Mouse (Mus musculus): ENCODE data around the gene Ccdc42.

Gene Ccdc42

DNA sequence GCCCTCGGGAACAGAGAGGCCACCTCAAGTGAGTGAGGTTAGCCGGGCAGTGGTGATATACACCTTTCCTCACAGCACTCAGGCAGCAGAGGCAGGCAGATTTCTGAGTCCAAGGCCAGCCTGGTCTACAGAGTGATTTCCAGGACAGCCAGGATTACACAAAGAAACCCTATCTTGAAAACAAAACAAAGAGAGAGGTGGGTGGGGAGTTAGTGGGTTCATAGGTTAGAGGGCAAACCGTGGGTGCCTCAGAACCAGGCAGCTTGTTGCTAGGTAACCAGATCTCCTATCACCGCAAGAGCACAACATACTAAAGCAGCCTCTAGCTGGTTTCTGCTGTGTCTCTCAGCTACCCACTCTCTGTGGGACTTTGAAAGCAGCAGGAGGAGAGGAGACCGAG, at the start of gene Ccdc42:
Gene Ccdc42, plus strand, starts transcription at position 301 of the 400 bp plus-strand sequence.
- no peak for DNase-seq (ENCODE audit: extremely low read depth, low read depth, low spot score)

DNA sequence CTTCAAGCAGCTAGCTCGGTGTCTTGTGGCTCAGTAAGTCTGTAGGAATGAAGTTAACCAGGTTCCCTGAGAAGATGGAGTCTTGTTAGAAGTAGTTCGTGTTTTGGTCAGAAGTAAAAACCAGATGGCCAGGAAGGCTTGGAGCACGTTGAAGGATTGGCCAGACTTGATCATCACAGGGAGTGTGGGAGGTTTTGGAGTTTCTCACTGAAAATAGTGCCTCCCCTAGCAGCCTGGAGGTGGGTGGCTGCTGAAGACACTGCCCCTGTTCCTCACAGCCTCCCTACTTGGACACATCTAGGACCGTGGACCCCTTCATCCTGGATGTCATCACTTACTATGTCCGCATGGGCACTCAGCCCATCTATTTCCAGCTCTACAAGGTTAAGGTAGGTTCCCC, 47.2 kb upstream of the Ccdc42 start:
- DNase-seq (ENCODE audit: extremely low read depth, low read depth, low spot score), result no peak

DNA sequence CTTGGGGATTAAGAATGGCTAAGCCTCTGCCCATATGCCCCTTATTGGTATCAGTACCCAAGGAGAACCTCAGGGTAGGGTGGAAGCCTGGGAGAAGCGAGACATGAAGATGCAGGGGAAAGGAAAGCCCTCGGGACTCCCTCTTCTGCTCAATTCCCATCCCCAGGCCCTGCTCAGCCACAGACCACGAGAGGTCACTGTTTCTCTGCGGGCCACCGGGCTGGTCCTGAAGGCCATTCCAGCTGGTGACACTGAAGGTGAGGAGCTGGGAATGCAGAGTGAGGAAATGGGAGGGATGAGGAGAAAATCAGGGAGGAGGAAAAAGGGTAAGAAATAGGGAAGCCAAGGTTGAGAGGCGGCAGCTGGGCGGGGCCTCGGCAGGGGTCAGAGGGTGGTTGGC, 42.3 kb upstream of the Ccdc42 start:
- no peak for DNase-seq (ENCODE audit: extremely low read depth, low read depth, low spot score)

DNA sequence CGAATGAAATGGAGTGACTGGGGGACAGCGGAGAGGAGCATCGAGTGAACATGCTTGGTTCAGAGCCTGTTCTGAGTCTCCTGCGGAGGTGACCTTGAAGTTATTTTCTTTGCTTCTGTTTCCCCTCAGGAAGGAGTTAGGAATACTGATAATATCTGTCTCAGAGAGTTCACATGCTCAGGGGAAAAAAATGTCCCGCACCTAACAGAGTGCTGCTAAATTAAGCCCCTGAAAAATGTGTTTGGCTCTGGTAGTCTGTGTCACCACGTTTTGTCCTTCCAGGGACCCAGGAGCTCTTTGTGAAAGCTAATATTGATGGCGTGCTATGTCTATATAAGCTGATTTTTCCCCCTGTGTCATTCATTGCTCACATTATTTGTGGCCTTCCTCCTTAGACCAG, 41.6 kb upstream of the Ccdc42 start:
- DNase-seq (ENCODE audit: extremely low read depth, low read depth, low spot score), result no peak

DNA sequence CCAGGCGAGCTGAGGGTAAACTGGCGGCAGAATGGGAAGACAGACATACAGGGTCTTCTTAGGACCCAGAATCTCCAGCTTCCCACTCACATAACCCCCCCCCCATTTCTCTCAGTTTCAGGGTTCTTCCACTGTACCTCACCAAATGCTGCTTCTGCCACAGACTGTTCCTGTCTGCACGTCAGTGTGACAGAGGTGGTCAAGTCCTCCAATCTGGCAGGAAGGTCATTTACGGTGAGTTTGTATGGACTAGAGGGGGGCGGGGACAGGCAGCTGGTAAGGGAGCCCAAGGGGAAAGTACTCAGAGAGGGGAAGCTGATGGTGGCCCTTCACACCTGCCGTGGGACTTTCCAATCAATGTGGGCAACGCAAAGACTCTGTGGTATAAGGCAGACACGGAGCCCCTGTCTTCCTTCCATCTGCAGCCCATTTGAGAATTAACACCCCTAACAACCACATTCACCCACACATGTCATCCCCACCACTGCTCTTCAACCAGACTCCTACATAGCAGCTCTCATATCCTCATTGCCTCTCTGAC, 41.1 kb upstream of the Ccdc42 start:
- no peak for DNase-seq (ENCODE audit: extremely low read depth, low read depth, low spot score)

DNA sequence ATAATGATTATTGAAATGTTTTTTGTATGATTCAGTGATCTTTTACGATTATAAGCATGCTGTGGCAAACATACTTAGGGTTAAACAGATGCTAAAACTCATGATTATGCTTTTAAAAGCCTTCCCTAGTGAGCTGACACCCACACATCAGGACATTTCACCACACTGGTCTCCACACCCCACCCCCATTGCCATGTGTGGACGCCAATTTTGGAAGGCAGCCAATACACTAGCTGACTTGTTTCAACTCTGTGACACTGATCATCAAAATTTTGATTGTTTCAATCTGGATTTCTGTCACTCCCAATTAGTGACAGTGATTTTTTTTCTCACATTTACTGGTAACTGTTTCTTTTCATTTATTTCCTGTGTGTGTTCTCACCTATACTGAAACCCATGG, 39.3 kb upstream of the Ccdc42 start:
- DNase-seq (ENCODE audit: extremely low read depth, low read depth, low spot score), result no peak

DNA sequence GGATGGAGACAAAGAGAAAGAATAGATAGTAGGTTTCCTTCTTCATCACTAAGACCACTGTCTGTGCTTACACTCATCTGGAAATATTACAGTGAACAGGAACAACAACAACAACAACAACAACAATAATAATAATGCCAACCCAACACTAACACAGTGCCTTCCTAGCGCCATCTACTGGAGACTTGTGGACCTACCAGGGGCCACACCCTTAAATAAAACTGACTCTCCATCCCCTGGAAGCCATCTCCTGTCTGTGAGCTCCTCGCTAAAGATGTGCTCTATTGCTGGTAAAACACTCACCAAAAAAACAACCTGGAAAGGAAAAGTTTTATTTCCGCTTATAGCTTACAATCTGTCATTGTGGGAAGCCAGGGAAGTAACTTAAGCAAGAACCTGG, 37.2 kb upstream of the Ccdc42 start:
- DNase-seq (ENCODE audit: extremely low read depth, low read depth, low spot score), result no peak

DNA sequence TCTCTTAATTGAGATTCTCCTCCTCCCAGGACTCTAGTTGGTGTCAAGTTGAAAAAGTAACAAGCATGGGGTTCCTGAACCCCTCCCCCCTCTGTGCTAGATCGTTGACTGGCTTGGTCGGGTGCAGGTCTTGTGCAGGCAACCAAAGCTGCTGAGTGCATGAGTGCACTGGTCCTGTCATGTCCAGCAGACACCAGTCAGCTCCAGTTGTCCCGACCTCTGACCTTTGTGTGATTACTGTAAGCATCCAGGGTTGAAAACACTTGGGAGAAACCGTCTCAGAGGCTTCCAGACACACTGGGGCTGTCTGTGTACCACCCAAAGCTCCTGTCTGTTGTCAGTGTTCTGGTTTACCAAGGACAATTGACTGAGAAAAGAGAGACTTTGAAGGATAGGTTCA, 36.5 kb upstream of the Ccdc42 start:
- DNase-seq (ENCODE audit: extremely low read depth, low read depth, low spot score), result no peak

DNA sequence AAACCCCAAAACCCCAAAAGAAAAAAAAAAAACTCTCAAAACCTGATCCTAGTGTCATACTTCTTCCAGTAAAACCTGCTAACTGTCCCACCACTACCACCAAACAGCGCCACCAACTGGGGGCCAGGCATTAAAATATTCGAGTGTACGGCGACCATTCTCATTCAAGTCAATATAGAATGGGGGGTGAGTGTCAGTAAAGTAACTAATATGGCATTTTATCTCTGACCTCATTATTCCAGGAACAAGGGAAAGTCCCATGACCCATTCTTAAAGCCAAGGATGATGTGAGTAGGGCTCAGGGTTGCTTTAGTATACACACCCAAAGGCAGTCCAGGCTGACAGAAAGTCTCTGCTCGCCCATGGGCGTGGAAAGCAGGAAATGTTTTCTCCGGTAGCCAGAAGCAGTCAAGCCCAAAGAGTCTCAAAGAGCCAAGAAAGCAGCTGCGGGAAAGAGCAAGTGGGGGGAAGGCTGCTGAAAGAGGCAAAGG, 32.8 kb upstream of the Ccdc42 start:
- DNase-seq (ENCODE audit: extremely low read depth, low read depth, low spot score), result no peak

DNA sequence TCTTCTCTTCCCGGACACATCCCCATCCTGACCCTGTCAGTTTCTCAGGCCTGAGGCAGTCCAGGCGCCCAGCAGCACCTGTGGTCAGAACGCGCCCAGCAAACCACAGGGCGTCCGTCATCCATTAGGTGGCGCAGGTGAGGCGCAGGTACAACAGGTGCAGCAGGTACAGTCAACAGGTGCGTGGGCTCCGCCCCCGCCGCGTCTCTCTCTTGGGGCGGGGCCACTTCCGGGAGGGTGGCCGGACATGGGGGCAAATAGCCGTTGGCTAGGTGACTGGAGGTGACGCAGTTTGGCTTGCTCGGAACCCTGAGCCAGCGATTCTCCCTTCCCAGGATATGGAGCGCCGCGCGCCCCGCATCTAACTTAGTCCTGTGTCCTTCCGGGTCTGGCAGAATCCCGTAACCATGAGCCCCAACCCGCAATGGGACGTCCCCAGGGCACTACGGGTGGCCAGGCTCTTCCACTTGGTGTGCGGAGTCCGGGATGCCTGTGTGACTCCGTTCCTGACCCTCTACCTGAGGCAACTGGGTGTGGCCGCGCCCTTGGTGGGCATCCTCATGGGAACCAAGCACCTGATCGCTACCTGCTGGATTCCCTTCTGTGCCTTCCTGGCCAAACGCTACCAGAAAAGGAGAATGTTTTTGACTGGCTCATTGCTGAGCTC, 30.8 kb upstream of the Ccdc42 start, which contains the start of gene Mfsd6l:
Gene Mfsd6l, plus strand, starts transcription at position 269 of the 667 bp plus-strand sequence.
- no peak for DNase-seq (ENCODE audit: extremely low read depth, low read depth, low spot score)

DNA sequence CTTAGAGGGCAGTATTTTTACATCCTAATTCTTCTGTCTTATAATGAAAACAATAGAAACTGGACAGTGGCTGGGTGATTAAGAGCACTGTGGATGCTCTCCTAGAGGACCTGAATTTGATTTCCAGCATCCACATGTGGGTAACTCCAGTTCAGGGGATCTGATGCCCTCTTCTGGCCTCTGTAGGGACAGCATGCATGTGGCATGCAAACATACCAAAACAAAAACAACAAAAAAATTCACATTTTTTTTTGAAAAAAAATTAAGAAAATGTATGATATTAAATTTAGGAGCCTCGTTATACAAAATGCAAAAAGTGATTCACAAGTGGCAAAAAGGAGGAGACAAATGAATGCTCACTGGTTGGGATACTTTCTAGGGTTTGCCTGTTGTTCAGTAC, 27.3 kb upstream of the Ccdc42 start:
- no peak for DNase-seq (ENCODE audit: extremely low read depth, low read depth, low spot score)

DNA sequence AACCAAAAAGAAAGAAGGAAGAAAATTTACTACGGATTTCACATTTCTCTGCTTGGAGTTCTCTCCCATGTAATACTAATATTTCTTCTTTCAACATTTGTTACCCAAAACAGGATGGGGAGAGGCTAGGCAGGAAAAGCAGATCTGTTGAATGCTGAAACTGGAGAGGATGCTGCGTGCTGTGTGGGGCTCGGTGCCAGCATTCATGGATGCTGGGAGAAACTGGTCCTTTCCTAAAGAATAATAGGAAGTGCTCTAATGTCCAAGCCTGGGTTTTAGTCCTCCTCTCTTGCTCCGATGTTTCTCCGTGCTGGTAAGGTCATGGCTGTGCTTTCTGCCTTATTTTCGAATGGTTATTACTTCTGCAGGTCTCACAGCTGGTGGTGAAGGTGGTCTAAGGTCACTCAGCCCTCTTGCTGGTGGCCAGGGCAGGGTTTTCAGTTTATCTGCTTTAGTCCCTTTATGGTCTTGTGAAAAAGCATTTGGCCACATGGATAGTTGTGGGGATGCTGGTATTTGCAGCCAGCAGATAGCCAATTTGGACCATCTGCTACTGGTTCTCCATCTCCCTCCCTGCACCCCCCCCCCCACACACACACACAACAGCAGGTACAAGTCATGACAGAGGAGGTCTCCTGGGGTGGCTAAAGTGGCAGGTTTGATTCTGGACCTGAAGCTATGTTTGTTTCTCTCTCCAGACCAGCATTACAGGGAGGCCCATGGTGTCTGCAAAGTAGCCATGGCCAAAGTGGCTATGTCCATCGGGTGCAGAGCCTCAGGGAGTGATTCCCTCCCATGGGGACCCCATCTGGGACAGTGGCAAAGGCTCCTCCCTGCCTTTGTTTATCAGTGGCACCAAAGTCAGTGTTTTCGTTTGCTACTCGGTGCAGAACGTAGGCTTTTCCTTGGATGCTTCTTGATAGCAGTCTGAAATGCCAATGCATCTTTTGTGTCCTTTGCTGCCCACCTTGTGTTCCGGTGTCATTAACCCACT, 24.6 kb upstream of the Ccdc42 start:
- no peak for DNase-seq (ENCODE audit: extremely low read depth, low read depth, low spot score)

DNA sequence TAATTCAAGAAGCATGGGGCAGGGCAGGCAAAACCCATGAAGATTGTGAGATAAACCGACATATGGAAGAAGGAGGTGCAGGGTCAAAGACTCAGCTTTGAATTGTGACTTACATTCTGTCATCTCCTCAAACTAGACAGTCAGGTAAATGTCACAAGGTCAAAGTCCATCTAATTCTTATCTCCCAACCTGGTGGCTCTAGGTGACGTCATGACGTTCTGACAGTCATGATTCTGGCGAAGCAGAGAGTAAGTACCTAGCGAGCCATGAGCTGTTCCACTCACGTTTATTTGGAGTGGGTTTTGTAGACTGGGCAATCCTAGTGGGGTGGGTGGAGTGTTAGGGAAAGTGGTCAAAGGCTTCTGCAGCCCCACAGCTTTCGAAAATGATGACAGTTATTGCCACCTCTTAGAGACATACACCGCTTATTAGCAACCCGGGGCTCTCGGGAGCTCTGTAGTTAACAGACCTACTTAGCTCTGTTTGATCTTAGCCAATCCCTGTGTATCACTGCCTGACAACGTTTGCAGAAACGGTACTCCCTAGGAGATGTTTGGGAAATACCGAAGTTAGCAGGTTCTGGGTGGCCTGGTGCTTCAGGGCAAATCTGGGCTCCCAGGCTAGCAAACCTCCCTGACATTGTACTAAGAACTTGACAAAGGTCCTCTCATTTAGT, 22.3 kb upstream of the Ccdc42 start:
- DNase-seq (ENCODE audit: extremely low read depth, low read depth, low spot score), result no peak

DNA sequence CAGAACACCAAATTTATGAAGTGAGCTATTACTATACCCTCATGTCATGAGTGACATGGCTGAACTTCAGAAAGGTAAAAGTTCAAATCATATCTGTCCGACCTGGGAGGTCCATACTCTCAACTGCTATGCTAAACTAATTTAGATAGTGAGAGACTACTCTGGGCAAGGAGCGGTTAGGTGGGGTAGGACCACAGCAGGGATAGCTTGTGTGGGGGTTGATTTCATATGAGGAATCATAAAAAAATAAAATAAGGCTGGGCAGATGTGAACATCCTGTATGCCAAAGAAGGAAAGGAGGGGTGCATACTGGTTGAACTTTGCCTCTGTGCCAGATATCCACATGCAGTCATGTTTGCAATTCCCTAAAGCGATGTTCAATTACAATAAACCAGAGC, 21.8 kb upstream of the Ccdc42 start:
- no peak for DNase-seq (ENCODE audit: extremely low read depth, low read depth, low spot score)

DNA sequence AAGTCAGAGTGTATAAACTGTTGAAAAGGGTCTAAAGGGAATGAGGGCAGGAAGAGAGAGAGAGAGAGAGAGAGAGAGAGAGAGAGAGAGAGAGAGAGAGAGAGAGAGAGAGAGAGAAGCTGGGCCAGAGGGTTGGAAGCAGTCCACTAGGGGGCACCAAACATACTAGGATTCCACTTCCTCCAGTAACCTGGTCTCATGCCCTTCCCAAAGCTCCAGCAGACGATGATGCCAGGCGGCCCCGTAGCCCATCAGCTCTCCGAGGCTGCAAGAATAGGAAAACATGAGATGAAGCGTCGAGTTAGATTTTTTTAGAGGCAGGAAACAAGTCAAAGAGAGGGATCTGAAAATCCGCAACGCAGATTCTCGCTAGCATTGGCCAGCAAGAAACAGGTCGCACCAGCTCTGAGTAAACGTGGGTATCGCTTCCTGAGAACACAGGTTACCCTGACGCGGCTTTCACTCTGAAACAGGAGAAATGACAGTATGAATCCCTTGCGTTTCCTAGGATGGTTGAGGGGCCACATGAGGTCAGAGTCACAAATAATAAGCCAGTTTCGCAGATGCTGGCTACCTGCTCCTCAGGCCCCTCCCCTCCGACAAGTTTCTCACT, 20.3 kb upstream of the Ccdc42 start:
- no peak for DNase-seq (ENCODE audit: extremely low read depth, low read depth, low spot score)

DNA sequence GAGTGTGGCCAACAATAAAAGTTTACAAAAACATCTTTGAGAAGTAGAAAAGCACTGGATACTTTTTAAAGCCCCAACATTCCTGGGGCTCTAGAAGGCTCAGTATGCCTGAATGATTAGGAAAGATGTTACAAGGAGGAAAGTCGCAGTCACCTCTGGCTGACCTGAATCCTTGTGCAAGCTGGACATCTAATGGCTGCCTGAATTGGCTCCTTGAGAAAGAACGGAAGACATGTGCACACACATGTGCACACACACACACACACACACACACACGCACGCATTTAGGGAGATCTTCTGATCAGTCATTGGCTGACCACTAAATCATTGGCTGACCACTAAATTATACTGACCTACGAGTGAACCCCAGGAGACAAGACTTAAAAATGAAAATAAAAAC, 16.0 kb upstream of the Ccdc42 start:
- no peak for DNase-seq (ENCODE audit: extremely low read depth, low read depth, low spot score)

DNA sequence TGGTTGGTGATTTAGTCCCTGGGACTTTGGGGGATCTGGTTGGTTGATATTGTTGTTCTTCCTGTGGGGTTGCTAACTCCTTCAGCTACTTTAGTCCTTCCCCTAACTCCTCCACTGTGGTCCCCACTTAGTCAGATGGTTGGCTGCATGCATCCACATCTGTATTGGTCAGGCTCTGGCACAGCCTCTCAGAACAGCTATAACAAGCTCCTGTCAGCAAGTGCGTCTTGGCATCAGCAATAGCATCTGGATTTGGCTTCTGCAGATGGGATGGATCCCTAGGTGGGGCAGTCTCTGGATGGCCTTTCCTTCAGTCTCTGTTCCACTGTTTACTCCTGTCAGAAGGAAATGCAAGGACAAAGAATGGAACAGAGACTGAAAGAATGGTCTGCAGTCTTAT, 9.7 kb upstream of the Ccdc42 start:
- no peak for DNase-seq (ENCODE audit: extremely low read depth, low read depth, low spot score)

DNA sequence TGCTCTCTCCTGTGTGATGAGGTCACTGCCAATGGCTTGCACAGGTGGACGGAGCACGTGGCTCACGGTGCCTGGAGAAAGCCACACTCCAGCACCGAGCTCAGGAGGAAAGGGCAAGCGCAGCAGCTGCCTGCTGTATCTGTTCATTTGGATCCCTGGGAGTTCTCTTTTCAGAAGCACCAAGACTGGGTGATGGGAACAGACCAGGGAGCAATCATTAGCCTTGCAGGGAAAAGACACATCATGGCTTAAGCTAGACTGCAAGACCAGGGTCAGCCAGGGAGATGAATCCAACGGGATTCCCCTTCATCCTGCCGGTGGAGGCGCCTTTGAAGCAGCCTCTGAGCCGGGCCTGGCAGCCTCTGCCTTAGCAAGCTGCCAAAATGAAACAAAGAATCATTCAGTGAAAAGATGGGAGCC, 7.3 kb upstream of the Ccdc42 start:
- no peak for DNase-seq (ENCODE audit: extremely low read depth, low read depth, low spot score)

DNA sequence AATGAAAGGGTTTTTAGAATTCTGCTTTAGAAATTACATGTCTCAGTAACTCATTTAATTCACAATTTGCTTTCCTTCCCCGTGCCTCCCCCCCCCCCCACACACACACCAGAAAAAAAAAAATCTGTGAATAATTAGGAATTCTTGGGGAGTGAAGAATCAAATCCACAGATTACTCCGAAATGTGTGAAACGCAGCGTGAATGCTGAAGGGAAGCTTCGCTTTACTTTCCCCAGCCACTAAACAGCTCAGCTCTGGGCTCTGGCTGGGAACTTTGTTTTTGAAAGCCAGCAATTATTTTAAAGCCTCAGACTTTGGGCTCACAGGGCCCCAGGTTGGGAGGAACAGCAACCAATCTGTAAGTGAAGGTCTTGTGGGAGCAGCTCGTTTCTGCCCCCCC, 6.3 kb upstream of the Ccdc42 start:
- DNase-seq (ENCODE audit: extremely low read depth, low read depth, low spot score), result no peak

DNA sequence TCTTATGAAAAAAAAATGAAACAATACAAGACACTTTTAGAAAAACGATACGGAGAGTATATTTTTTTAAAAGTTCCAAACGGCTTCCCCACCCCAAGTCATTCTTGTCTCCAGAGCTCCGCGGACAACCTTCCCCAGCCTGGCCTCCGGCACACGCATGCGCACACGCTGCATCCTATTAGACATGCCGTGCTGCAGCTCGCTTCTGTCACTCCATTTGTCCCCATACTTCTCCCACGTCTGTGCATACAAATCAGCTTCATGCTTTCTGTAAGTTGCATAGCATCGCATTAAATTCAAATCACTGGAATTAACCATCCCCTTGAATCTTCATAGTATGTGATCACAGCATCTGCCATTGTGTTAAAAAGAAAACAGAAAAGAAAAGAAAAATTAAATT, 3.6 kb upstream of the Ccdc42 start:
- no peak for DNase-seq (ENCODE audit: extremely low read depth, low read depth, low spot score)
